ENCODE assay signal across 8 mouse cellular contexts in the genomic region with DNA sequence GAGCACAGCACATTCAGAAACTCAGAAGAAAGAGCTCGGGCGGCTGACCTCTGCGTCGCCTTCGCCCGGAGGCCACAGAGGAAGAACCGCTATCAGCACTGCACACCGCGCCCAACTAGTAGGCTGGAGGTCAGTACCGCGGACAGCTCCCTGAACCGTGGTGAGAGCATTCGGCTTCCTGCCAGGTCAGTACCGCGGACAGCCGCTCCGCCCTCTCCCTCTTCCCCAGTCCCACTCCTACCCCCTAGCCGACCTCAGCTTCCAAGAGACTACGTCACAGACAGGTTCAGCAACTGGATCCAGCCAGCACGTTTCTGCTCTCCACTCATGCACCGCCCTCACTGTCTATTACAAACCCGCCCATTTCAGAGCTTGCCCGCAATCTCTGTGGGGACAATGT. TPM values are rescaled to one million over a fixed set of nuclear protein-coding genes. Genes with fewer than 3 reads are reported as not detected.
DNase-seq lines count a peak whose midpoint lies in the region; ATAC-seq and TF ChIP-seq lines count a peak whose summit lies in the region.

No protein-coding gene starts in this region.

- no peak for ATAC-seq in forebrain, embryonic 16.5 days
- ATAC-seq in midbrain, embryonic 13.5 days, result peak; percentile 34; the same call in 1 of the 2 replicates

- H3K36me3 ChIP-seq in forebrain, embryonic 10.5 days (replicated peaks), result no peaks in the 10 kb centered on the region
- no peaks in the 10 kb centered on the region for H3K36me3 ChIP-seq in forebrain, embryonic 16.5 days (ENCODE audit: control insufficient read depth, insufficient read depth)
- H3K36me3 ChIP-seq in limb, embryonic 10.5 days, result no peaks in the 10 kb centered on the region
- H3K36me3 ChIP-seq in midbrain, embryonic 13.5 days, result no peaks in the 10 kb centered on the region
- H3K36me3 ChIP-seq in testis, adult 2 months (ENCODE audit: control insufficient read depth, insufficient read depth, low read length), result no peaks in the 10 kb centered on the region

- peak; percentile 87 for DNase-seq in forebrain, embryonic 10.5 days (ENCODE audit: extremely low spot score, low spot score)
- DNase-seq in c-Kit-positive CD71-negative TER-119-negative erythroid progenitor cells, embryonic 14.5 days (ENCODE audit: low read depth), result peak; percentile 90
- DNase-seq in gastrocnemius, postnatal 25 days, result peak; percentile 62
- DNase-seq in kidney, adult 11 months, result peak; percentile 80
- peak; percentile 98 for DNase-seq in limb, embryonic 10.5 days (ENCODE audit: low spot score)

- H3K4me2 ChIP-seq in forebrain, embryonic 16.5 days (ENCODE audit: low read length), result no peak overlapping the region
- H3K4me2 ChIP-seq in midbrain, embryonic 13.5 days (replicated peaks), result no peak overlapping the region

- no peak for TF ChIP-seq POLR2A in testis, adult 2 months (IDR thresholded peaks at IDR 0.05; ENCODE audit: control insufficient read depth, low read depth, low read length)

- no peak overlapping the region for H3K9ac ChIP-seq in forebrain, embryonic 16.5 days (replicated peaks; ENCODE audit: low read depth, low read length)
- H3K9ac ChIP-seq in midbrain, embryonic 13.5 days (replicated peaks), result no peak overlapping the region

- H3K27me3 ChIP-seq in forebrain, embryonic 10.5 days (ENCODE audit: poor library complexity, severe bottlenecking), result peaks cover 100% of the 10 kb centered on the region
- H3K27me3 ChIP-seq in forebrain, embryonic 16.5 days (replicated peaks; ENCODE audit: control insufficient read depth, insufficient read depth, low read length), result peaks cover 92% of the 10 kb centered on the region
- peaks cover 91% of the 10 kb centered on the region for H3K27me3 ChIP-seq in limb, embryonic 10.5 days (ENCODE audit: low read depth, poor library complexity, severe bottlenecking)
- peaks cover 99% of the 10 kb centered on the region for H3K27me3 ChIP-seq in midbrain, embryonic 13.5 days
- H3K27me3 ChIP-seq in testis, adult 2 months (ENCODE audit: control insufficient read depth, insufficient read depth, low read length), result peaks cover under 1% of the 10 kb centered on the region; the same call in 1 of the 2 replicates

- no peak overlapping the region for H3K27ac ChIP-seq in forebrain, embryonic 10.5 days
- H3K27ac ChIP-seq in forebrain, embryonic 16.5 days (ENCODE audit: low read length), result no peak overlapping the region
- no peak overlapping the region for H3K27ac ChIP-seq in limb, embryonic 10.5 days
- no peak overlapping the region for H3K27ac ChIP-seq in midbrain, embryonic 13.5 days
- no peak overlapping the region for H3K27ac ChIP-seq in testis, adult 2 months (ENCODE audit: control insufficient read depth, insufficient read depth, low read depth, low read length)

- H3K4me1 ChIP-seq in forebrain, embryonic 10.5 days, result peaks cover 27% of the 10 kb centered on the region
- H3K4me1 ChIP-seq in forebrain, embryonic 16.5 days (replicated peaks; ENCODE audit: control insufficient read depth, insufficient read depth, low read length), result peaks cover 19% of the 10 kb centered on the region
- peaks cover 27% of the 10 kb centered on the region for H3K4me1 ChIP-seq in limb, embryonic 10.5 days
- H3K4me1 ChIP-seq in midbrain, embryonic 13.5 days (replicated peaks), result peaks cover 42% of the 10 kb centered on the region
- peaks cover 16% of the 10 kb centered on the region for H3K4me1 ChIP-seq in testis, adult 2 months (ENCODE audit: control insufficient read depth, insufficient read depth, low read length)

- no peaks in the 10 kb centered on the region for H3K9me3 ChIP-seq in forebrain, embryonic 10.5 days
- no peaks in the 10 kb centered on the region for H3K9me3 ChIP-seq in forebrain, embryonic 16.5 days (ENCODE audit: control insufficient read depth, low read length)
- no peaks in the 10 kb centered on the region for H3K9me3 ChIP-seq in limb, embryonic 10.5 days (replicated peaks)
- no peaks in the 10 kb centered on the region for H3K9me3 ChIP-seq in midbrain, embryonic 13.5 days

- 2% methylated on average over 23 of the region's 23 CpGs for WGBS in forebrain, embryonic 10.5 days
- WGBS in forebrain, embryonic 16.5 days, result 3% methylated on average over 23 of the region's 23 CpGs
- whole genome bisulfite sequencing in limb, embryonic 10.5 days, result 3% methylated on average over 23 of the region's 23 CpGs
- 3% methylated on average over 23 of the region's 23 CpGs for WGBS in midbrain, embryonic 13.5 days

- peak; percentile 31; the same call in 1 of the 2 replicates for TF ChIP-seq CTCF in testis, adult 2 months (IDR thresholded peaks at IDR 0.05; ENCODE audit: control insufficient read depth, insufficient read depth, insufficient replicate concordance, low read depth, low read length)

- no peak overlapping the region for H3K4me3 ChIP-seq in forebrain, embryonic 10.5 days
- H3K4me3 ChIP-seq in forebrain, embryonic 16.5 days (replicated peaks; ENCODE audit: low read length), result no peak overlapping the region
- H3K4me3 ChIP-seq in limb, embryonic 10.5 days, result no peak overlapping the region
- H3K4me3 ChIP-seq in midbrain, embryonic 13.5 days (replicated peaks), result no peak overlapping the region
- H3K4me3 ChIP-seq in testis, adult 2 months (ENCODE audit: control insufficient read depth, low read depth, low read length), result no peak overlapping the region

RNA-seq across cellular contexts. Expression of a gene that starts 4.4 kb away (rescaled TPM):
- not detected in 2 replicates for polyA plus RNA-seq in forebrain, embryonic 10.5 days (2016; fragmentation: Nextera tagmentation; extraction: Ambion mirVana)
- not detected in 2 replicates for polyA plus RNA-seq in forebrain, embryonic 16.5 days (2015; fragmentation: Nextera tagmentation; extraction: Ambion mirVana)
- not detected for total RNA-seq in gastrocnemius, postnatal 25 days (2021)
- polyA plus RNA-seq in limb, embryonic 10.5 days (2016; fragmentation: Nextera tagmentation; extraction: Ambion mirVana), result not detected in 2 replicates
- not detected in 2 replicates for polyA plus RNA-seq in midbrain, embryonic 13.5 days (2015; fragmentation: Nextera tagmentation; extraction: Ambion mirVana)
- 0.22 and 0.47 TPM in 2 replicates for polyA plus RNA-seq in testis, adult 2 months (2012; rRNA removed)

RNA-seq across cellular contexts. Expression of a gene that starts 59.9 kb away (rescaled TPM):
- polyA plus RNA-seq in forebrain, embryonic 10.5 days (2016; fragmentation: Nextera tagmentation; extraction: Ambion mirVana), result 6.6 and 7.0 TPM in 2 replicates
- 8.7 and 9.0 TPM in 2 replicates for polyA plus RNA-seq in forebrain, embryonic 16.5 days (2015; fragmentation: Nextera tagmentation; extraction: Ambion mirVana)
- 1 to 10 TPM; 2.1 to 2.8 TPM for total RNA-seq in gastrocnemius, postnatal 25 days (2021)
- 6.0 and 8.6 TPM in 2 replicates for polyA plus RNA-seq in limb, embryonic 10.5 days (2016; fragmentation: Nextera tagmentation; extraction: Ambion mirVana)
- 9.4 and 9.9 TPM in 2 replicates for polyA plus RNA-seq in midbrain, embryonic 13.5 days (2015; fragmentation: Nextera tagmentation; extraction: Ambion mirVana)
- polyA plus RNA-seq in testis, adult 2 months (2012; rRNA removed), result 7.9 and 8.3 TPM in 2 replicates
